Mouse (Mus musculus) midbrain, embryonic 10.5 days (tissue): Measurements from ENCODE around the gene Traf4. TPM values are rescaled to one million over a fixed set of nuclear protein-coding genes. Genes with fewer than 3 reads are reported as not detected.

Experiments used
- DNase-seq: peaks from one replicate; pipeline ENCODE4 v3.0.0-alpha.2; 2017; ENCODE audit warnings: low spot score
- H3K27ac ChIP-seq: fragments of 300-500 bp; sonication (generic); replicated peaks from 2 replicates; pipeline ENCODE4 v1.5.1; 2016; ENCODE audit warnings: mild to moderate bottlenecking
- H3K27me3 ChIP-seq: fragments of 300-500 bp; sonication (generic); 2 replicates; pipeline ENCODE4 v1.6.1; 2016; ENCODE audit warnings: low read depth, mild to moderate bottlenecking; ENCODE audit not compliant: poor library complexity, severe bottlenecking
- H3K36me3 ChIP-seq: fragments of 300-500 bp; sonication (generic); 2 replicates; pipeline ENCODE4 v1.6.1; 2016; ENCODE audit warnings: mild to moderate bottlenecking, moderate library complexity
- H3K4me1 ChIP-seq: fragments of 300-500 bp; sonication (generic); 2 replicates; pipeline ENCODE4 v1.6.1; 2016
- H3K4me3 ChIP-seq: fragments of 300-500 bp; sonication (generic); 2 replicates; pipeline ENCODE4 v1.5.1; 2016; ENCODE audit warnings: mild to moderate bottlenecking, moderate library complexity
- H3K9me3 ChIP-seq: fragments of 300-500 bp; sonication (generic); replicated peaks from 2 replicates; pipeline ENCODE4 v1.6.1; 2016; ENCODE audit warnings: mild to moderate bottlenecking
- WGBS: fragments of 180-500 bp; shearing (Covaris S2); methylation state at CpG from one replicate; pipeline ENCODE4 v1.1.7; 2016; 5-methylcytosine and 5-hydroxymethylcytosine counted together
- polyA plus RNA-seq: library from polyadenylated mRNA; unstranded; fragments of >200 nt; fragmentation: Nextera tagmentation; extraction: Ambion mirVana; gene quantifications from 2 replicates; pipeline ENCODE4 v1.2.1, GENCODE M21; 2016

Traf4 gene
- polyA plus RNA-seq, 1 experiment from 2014 or later = 96.3 TPM

DNA sequence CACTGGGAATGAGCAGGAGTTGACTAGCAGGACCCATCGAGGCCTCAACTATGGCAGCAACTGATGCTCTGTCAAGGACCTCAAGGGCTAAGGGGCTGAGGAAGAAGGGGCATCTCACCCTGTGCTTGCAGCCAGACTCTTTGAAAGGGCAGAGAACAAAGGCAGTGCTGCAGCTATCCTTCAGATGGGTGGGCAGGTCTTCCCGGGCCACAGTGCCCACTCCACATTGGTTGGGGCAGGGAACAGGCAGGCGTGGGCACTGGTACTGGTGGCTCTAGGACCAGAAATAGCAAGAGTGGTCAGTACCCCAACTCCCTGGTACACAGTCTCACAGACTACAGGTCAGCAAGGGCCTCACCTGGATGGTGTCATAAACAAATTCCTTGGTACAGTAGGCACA is 4.7 kb downstream of the Traf4 start:
- Histone ChIP-seq H3K27ac (no peak overlapping the region), H3K27me3 (no peaks in the 10 kb centered on the region), H3K9me3 (no peaks in the 10 kb centered on the region), H3K4me3 (no peak overlapping the region), H3K36me3 (peaks cover 80% of the 10 kb centered on the region), H3K4me1 (peaks cover 38% of the 10 kb centered on the region)
- DNase-seq = no peak
- WGBS = 90% methylated on average over 3 of the region's 3 CpGs

DNA sequence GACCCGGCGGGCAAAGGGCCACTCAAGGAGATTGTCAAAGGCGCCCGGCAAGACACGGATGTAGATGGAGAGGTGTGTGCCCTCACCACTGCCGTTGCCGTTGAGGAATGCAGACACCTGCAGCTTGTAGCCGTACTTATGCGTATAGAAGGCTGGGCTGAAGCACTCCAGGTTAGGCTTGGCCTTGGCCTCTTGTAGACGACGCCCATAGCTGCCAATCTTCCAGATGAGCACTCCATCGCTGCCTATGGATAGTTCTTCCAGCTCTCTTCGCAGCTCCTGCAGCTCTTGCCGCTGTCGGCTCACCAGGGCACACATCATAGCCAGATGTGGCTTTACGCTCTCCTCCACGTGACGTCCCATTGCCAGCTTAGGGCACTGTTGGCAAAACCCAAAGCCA is 5.2 kb downstream of the Traf4 start:
- Histone ChIP-seq H3K9me3 (no peaks in the 10 kb centered on the region), H3K4me3 (peak overlapping the region; percentile 4; the same call in 1 of the 2 replicates), H3K27me3 (no peaks in the 10 kb centered on the region), H3K27ac (no peak overlapping the region), H3K4me1 (peaks cover 36% of the 10 kb centered on the region), H3K36me3 (peaks cover 85% of the 10 kb centered on the region)
- no peak for DNase-seq
- 90% methylated on average over 18 of the region's 18 CpGs for WGBS

DNA sequence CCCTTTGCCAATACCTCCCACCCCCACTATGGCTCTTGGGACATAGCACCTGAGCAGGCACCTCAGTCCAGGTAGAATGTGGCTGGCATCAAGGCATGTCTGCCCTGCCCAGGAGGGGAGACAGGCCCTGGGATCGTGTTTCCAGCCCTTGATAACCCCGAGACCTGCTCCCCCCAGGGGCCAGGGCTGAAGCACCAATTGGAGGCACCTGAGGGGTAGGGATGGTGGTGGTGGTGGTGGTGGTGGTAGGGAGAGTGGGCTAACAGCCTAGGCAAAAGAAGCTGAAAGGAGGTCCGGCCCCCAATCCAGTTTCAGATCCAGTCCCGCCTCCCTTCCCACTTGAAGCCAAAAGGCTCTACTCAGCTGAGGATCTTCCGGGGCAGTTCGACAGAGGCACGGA is 5.8 kb downstream of the Traf4 start:
- Histone ChIP-seq H3K9me3 (no peaks in the 10 kb centered on the region), H3K27me3 (no peaks in the 10 kb centered on the region), H3K4me1 (peaks cover 36% of the 10 kb centered on the region), H3K27ac (no peak overlapping the region), H3K4me3 (no peak overlapping the region), H3K36me3 (peaks cover 91% of the 10 kb centered on the region)
- 81% methylated on average over 7 of the region's 7 CpGs for WGBS
- DNase-seq = no peak

DNA sequence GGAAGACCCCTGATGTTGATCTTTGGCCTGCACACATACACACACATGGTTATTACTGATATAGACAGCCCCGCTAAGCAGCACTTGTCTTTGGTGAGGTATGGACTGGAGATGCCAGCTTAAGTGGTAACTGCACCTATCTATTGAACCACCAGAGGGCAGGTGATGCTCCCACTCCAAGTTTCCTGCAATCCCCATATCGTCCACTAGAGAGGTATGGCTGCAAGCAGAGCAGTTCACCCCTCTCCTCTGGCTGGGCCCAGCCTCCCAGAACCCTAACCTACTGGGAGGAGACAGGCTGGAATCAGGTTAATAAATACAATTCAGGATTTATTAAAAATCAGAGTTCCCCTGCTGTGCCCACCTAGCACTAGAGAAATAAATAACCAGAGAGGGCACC is 6.3 kb downstream of the Traf4 start:
- Histone ChIP-seq H3K4me1 (peaks cover 31% of the 10 kb centered on the region), H3K9me3 (no peaks in the 10 kb centered on the region), H3K4me3 (0 out of 2 replicates have a peak overlapping the region, but pooled peaks have one; percentile 20), H3K27me3 (no peaks in the 10 kb centered on the region), H3K27ac (no peak overlapping the region), H3K36me3 (peaks cover 96% of the 10 kb centered on the region)
- DNase-seq = peak; percentile 79
- WGBS = 30% methylated on average over 2 of the region's 2 CpGs

DNA sequence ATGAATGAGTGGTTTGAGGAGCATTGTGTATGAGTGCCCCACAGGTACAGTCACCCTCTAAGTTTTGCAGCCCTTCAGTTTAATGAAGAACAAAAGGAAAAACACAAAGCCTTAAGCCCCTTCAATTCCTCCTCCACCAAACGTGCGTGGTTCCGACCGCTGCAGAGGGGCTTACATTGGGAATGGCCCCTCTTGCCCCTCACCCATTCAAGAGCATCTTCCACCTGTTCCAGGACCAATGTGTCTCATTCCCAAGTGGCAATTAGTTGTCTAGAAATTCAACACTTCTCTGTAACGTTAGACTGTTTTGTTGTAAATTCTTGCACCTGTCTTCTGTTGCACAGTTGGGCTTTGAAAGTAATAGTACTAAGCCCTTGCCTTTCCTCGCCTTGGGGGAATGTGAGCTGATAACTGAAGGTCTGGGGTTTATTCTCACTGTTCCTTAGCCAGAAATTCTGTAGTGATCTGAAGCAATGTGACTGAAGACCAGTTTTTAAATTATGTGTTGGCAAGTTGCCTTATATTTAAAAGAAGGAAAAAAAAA is 9.2 kb downstream of the Traf4 start:
- no peak overlapping the region for H3K27ac ChIP-seq
- 81% methylated on average over 6 of the region's 6 CpGs for WGBS
- peaks cover 6% of the 10 kb centered on the region; the same call in 1 of the 2 replicates for H3K4me1 ChIP-seq
- peaks cover 98% of the 10 kb centered on the region for H3K36me3 ChIP-seq
- no peak overlapping the region for H3K4me3 ChIP-seq
- H3K9me3 ChIP-seq = no peaks in the 10 kb centered on the region
- H3K27me3 ChIP-seq = no peaks in the 10 kb centered on the region
- DNase-seq = no peak

DNA sequence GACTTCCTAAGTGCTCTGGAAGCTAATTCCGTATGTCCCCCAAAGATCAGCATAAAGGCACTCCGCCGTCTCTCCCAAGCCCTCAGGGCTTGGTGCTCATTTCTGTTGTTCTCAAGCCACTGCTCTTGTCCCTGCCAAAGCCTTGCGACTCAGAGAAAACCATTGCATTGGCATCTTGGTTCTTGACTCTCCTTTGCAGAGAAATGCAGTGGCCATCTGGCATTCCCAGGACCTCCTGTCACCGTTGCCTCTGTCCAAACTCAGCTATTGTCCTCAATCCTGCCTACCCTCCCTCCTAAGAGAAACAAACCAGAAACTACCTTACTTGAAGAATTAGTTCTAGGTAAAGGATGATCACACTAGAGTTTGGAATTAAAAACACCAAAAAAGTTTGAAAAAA is 9.7 kb downstream of the Traf4 start:
- no peaks in the 10 kb centered on the region for H3K9me3 ChIP-seq
- H3K4me3 ChIP-seq = no peak overlapping the region
- H3K27ac ChIP-seq = no peak overlapping the region
- peaks cover 4% of the 10 kb centered on the region; the same call in 1 of the 2 replicates for H3K4me1 ChIP-seq
- WGBS = 82% methylated on average over 5 of the region's 5 CpGs
- peaks cover 98% of the 10 kb centered on the region for H3K36me3 ChIP-seq
- H3K27me3 ChIP-seq = no peaks in the 10 kb centered on the region
- DNase-seq = no peak

DNA sequence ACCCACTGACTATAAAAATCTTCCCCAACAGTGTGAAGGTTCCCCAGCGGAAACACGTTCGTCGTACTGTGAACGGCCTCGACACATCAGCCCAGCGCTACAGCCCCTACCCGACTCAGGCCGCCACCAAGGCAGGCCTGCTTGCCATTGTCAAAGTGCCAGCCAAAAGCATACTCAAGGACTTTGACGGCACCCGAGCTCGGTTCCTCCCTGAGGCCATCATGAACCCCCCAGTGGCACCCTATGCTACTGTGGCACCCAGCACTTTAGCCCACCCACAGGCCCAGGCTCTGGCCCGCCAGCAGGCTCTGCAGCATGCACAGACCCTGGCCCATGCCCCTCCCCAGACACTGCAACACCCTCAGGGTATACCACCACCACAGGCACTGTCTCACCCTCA is 11.6 kb downstream of the Traf4 start:
- Histone ChIP-seq H3K4me3 (no peak overlapping the region), H3K27ac (0 out of 2 replicates have a peak overlapping the region, but pooled peaks have one; percentile 5), H3K4me1 (no peaks in the 10 kb centered on the region), H3K36me3 (peaks cover 98% of the 10 kb centered on the region), H3K27me3 (no peaks in the 10 kb centered on the region), H3K9me3 (no peaks in the 10 kb centered on the region)
- no peak for DNase-seq
- WGBS = 95% methylated on average over 13 of the region's 13 CpGs

DNA sequence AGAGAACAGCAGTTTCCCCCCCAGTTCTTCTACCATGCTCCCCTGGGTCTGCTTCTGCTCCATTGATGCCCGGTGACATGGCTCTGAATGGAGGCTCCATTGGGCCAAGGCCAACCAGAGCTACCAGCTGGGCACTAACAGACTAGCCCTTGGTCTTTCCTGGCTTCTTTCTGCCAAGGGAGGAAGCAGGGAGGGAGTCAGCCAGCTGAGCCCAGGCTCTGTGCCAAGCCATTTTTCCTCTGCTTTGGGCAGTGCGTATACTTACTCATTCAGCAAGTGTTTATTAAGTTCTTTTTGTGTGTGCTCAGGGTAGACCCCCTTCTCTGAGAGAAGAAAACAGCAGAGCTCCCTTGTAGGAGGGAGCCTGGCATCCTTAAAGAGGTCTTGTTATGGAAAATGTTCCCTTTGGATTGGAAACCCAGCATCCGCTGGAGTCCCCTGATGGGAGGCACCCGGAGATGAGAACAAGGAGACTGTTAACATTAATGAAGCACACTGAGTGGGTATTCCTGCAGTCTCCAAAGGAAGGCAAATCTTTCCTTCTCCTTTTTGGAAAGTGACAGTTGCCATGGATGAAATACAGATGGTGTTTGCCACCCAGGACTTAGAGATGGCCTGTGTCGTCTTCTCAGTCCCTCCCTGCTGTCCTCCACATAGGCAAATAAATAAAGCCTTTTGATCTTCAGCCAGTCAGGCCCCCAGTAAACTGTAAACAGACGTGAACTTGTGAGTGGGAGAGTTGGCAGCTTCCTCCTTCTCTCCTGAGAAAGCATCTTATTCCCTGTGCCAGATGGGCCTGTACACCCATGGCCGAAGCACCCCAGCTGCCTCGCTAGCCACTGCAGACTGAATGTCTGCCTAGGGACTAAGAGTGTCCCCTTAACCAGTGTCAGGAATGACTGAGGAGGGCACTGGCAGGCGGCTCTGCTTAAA is 12.8 kb downstream of the Traf4 start:
- H3K27me3 ChIP-seq = no peaks in the 10 kb centered on the region
- H3K9me3 ChIP-seq = no peaks in the 10 kb centered on the region
- no peak overlapping the region for H3K27ac ChIP-seq
- DNase-seq = no peak
- H3K4me1 ChIP-seq = no peaks in the 10 kb centered on the region
- H3K4me3 ChIP-seq = no peak overlapping the region
- WGBS = 76% methylated on average over 9 of the region's 9 CpGs
- peaks cover 97% of the 10 kb centered on the region for H3K36me3 ChIP-seq

DNA sequence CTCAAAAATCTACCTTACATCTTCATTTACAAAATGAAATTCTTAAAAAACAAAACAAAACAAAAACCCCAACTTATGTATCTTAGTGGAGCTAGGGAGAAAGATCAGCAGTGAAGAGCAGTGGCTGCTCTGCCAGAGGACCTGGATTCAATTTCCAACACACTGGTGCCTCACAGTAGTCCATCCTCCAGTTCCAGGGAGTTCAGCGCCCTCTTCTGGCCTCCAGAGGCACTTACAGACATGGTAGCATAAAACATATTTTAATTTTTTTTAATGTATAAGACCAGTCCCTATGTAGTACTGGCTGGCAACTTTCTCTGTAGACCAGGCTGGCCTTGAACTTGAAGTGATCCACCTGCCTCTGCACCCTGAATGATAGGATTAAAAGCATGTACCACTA is 14.2 kb downstream of the Traf4 start:
- Histone ChIP-seq H3K9me3 (no peaks in the 10 kb centered on the region), H3K27ac (no peak overlapping the region), H3K4me1 (no peaks in the 10 kb centered on the region), H3K4me3 (no peak overlapping the region), H3K27me3 (no peaks in the 10 kb centered on the region), H3K36me3 (peaks cover 97% of the 10 kb centered on the region)
- WGBS = 18% methylated on average over 1 of the region's 1 CpGs
- no peak for DNase-seq

DNA sequence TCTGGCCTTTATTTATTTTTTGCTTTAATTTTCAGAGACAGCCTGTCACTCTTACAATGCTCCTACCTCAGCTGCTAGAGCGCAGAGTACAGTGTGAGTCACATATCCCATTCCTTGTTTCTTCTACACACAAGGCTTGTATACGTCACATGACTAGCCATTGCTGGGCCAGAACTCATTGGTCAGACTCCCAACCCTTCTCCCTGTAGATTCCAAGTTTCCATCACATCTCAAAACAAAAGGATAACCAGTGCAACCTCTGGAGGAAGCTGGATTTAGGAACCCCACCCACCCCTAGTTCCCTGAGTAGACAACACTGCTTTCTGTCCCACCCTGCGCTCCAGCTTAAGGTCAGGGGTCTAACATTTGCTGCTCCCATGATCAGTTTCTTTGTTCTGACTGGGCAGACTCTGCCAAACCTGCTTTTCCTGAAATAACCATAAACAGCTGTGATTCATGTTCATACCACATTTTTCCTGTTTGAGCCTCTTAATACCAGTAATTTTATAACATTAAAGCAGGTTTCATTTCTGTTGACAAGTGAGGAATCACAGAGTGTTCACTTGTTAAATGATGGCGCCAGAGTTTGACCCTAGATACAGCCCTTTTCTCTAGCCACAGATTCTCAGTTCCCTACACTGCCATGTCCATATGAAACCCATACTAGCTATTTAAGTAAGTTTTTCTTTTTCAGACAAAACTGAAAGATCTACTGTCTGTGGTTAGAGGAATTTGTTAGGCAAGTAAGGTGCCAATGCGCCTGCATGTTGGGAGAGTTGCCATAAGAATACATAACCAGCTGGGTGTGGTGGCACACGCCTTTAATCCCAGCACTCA is 18.5 kb downstream of the Traf4 start:
- Histone ChIP-seq H3K36me3 (peaks cover 88% of the 10 kb centered on the region), H3K27ac (no peak overlapping the region), H3K4me1 (no peaks in the 10 kb centered on the region), H3K4me3 (no peak overlapping the region), H3K27me3 (no peaks in the 10 kb centered on the region), H3K9me3 (no peaks in the 10 kb centered on the region)
- WGBS = 94% methylated on average over 6 of the region's 6 CpGs
- no peak for DNase-seq

DNA sequence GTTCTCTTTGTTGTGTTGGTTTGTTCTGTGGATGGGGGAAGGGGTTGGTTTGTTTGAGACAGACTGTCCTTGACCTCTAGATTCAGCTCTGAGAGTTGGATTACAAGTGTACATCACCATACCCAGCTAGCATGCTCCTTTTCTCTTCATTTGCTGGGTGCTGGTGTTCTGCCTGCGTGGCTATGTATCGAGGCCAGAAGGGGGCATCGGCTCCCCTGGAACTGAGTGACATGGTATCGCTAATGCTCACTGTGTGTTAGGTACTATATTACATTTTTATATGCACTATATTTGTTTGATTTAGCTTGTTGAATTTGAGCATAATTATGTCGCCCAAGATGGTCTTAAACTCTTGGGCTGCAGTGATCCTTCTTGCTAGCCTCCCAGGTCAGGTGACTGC is 19.2 kb downstream of the Traf4 start:
- Histone ChIP-seq H3K9me3 (no peaks in the 10 kb centered on the region), H3K4me1 (no peaks in the 10 kb centered on the region), H3K4me3 (no peak overlapping the region), H3K36me3 (peaks cover 82% of the 10 kb centered on the region), H3K27ac (no peak overlapping the region), H3K27me3 (no peaks in the 10 kb centered on the region)
- WGBS = 87% methylated on average over 5 of the region's 5 CpGs
- no peak for DNase-seq

DNA sequence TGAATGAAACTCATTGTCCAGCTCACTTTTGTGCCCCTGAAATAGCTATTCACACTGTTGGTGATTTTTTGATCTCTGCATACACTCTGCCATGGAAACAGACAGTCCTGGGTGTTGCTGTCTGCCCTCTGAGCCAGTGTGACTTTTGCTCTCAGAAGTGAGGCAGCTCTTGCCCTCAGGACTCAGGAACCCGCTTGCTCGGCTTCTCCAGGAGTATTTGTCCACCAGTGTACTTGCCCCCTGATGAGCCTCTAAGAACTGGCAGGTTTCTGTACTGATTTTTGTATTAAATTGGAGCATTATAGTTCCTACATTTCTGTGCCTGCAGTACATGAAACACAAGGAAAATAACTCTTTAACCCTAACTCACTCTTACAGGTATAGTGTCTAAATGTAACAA is 21.9 kb downstream of the Traf4 start:
- WGBS = 93% methylated on average over 2 of the region's 2 CpGs
- H3K27ac ChIP-seq = no peak overlapping the region
- H3K36me3 ChIP-seq = peaks cover 58% of the 10 kb centered on the region
- H3K9me3 ChIP-seq = no peaks in the 10 kb centered on the region
- no peaks in the 10 kb centered on the region for H3K27me3 ChIP-seq
- no peak overlapping the region for H3K4me3 ChIP-seq
- no peaks in the 10 kb centered on the region for H3K4me1 ChIP-seq
- no peak for DNase-seq
